Mouse (Mus musculus) kidney, postnatal 14 days (tissue): ENCODE results near the gene Lrmda.

ENCODE experiments used
- DNase-seq: peaks from one replicate; pipeline ENCODE4 v3.0.0; 2022; ENCODE audit warnings: mixed read lengths

Gene Lrmda

DNA sequence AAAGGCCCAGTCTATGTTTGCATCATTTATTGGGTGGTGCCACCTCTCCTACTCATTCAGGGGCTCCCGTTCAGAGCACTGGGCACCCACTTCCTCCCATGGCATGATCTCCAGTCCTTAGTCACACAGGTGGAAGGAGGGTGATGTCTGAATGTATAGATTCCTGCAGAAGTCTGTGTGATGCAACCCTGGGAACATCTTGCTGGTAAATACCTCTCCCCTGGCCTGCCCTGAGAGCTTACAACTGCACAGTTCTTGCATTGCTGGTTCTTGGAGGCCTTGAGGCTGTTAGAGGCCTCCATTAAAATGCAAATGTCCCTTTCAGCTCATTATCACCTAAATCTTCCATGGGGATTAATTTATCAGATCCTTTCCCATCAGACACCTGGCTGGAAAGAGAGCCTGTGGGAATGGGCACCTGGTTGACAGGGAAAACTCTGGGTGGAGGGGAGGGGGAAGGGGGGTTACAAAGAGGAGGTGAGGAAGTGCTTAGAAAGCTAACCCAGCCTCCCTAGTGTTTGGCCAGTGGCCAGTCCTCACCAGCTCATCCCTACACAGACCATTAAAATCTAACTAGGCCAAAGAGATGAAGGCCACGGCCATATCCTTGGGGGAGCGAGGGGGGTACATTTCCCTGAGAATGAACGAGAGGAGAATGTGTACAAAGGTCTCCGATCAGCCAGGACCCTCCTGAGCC is 659.6 kb downstream of the Lrmda start:
- peak; percentile 15 for DNase-seq

DNA sequence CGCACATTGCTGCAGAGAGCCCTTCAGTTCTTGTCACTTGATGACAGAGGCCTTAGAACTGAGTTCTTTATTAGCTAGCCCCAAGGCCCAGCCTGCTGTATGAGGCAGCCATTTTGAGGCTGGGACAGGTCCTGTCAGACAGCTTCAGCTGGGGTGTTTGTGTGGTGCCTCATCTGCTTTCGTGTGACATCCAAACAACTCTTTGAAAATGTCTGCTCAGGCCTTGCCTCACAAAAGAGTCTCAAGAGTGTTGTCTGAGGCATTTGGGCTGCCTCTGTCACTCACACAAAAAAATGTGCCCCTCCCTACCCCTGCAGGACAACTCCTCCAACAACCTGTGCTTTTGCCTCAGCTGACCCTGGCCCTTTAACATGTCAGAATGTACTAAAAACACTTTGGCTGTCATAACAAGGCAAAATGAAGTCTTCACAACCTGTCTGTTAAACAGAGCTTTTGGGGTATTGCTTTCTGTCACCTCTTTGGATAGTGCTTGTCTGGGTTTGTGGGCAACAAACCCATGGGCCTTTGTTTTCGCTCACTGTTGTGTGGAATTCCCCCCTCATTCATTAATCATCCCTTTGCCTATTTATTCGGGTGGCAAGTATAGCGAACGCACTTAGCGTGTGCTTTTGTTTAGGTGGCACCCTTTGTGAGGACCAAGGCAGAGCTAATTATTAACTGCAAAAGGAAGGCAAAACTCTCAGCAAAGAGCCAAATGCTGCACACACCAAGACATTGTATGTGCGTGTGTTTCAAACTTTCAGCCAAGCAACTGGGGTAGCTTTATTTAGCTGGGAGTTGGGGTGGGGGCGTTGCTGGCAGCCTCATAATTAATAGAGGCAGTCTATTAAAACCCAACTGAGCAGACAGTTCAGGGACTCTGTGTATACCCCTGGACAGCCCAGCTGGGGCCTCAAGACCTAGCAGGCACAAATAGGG is 660.5 kb downstream of the Lrmda start:
- DNase-seq = peak; percentile 36

DNA sequence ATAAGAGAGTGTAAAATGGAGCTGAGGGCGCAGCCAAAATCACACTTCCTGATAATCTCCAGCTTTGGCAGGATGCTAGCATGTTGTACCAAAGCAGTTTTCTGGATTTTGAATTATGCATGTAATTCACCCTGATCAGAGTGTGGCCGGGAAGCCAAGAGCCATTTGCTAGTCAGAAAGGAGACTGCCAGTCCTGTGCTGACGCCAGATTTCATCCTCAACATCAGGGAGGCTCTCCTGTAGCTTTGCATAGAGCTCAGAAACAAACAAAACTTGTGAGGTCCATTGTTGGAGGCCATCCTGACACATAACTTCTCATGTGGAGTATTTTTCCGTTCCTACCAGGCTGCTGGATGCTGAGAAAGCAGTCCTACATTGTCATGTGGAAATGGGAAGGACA is 667.4 kb downstream of the Lrmda start:
- DNase-seq = peak; percentile 17

DNA sequence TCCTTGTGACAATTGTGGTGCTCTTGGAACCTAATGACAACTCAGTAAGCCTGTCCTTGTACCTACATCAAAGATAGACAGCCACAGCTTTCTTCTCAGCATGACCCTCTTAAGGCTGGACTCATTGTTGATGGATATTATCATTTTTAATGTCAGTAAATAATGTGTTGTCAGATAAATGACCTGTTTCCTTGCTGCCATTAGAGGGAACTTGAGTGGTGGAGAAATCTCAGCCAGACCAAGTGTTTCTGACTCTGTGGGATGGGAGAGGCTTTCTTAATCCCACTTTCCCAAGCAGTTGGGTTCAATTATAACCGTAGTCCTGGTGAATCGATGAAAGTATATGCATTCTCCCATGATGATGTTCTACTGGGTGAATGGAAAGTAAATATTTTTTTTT is 668.9 kb downstream of the Lrmda start:
- DNase-seq = no peak

DNA sequence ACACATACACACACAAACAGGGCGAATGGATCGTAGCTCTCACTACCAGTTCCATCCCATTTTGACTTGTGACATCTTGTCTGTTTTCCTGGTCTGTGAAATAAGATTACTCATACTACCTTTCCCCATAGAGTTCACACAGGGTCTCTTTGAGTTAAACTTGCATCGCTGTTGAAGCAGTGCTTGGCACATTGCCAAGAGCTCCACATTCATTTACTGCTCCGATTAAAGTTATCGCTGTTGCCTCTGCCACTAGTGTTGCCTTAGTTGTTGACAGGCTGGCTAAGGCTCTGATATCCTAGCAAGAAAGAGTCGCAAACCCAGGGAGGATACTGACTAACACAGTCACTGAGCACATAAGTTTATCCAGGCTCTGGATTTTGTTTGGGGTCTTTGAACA is 675.9 kb downstream of the Lrmda start:
- peak; percentile 61 for DNase-seq

DNA sequence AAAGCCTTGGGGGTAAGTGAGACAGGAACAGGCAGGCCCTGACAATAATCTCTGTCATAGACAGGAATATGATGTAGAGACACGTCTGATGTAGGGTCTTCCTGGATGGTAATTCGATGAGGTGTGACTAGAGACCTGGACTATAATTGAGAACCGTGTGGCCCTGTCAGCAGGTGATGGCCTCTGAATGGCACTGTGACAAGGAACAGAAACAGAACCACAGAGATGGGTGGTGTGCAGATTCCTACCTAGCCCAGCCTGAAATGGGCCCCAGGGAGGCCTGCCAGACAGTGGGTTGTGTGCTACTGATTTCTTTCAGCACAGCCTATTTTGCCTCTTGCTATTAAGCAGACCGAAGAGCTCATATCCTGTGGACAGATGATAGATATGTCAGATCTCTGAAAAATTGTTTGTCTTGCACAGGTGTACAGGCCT is 676.4 kb downstream of the Lrmda start:
- no peak for DNase-seq

DNA sequence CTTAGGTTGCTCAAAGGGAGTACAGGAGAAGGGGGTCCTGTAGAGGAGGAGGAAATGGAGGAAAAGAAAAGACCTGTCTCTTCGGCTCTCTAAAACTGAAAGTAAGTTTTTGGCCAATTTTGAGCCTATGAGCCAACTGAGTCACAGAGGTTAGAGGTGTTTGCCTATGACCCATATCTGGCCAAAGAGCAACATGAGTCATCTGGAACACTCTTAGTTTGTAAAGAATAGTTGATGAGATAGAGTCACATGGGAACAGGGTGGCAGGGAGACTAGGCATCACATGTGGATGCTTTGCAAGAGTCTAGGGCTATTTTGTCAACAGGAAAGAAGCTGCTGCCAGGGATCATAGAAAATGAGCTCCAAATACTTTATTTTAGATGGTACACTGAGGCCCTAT is 680.7 kb downstream of the Lrmda start:
- no peak for DNase-seq

DNA sequence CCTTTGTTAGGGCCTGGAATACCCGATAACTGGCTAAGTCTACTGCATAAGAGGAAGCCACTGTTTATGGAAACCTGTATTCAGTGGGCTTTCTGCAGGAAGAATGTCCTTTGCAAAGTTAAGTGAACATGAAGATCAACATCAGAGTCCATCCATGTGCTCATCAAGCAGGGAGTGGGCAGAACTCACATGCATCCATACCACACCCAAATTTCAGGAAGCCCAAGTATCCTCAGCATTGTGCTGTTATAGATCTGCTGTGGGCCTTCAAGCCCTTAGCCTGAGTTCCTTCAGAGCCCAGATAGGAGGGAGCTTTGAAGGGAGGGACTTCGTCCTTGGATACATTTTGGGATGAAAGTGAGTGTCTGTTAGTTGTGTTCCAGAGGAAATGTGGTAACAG is 681.2 kb downstream of the Lrmda start:
- no peak for DNase-seq

DNA sequence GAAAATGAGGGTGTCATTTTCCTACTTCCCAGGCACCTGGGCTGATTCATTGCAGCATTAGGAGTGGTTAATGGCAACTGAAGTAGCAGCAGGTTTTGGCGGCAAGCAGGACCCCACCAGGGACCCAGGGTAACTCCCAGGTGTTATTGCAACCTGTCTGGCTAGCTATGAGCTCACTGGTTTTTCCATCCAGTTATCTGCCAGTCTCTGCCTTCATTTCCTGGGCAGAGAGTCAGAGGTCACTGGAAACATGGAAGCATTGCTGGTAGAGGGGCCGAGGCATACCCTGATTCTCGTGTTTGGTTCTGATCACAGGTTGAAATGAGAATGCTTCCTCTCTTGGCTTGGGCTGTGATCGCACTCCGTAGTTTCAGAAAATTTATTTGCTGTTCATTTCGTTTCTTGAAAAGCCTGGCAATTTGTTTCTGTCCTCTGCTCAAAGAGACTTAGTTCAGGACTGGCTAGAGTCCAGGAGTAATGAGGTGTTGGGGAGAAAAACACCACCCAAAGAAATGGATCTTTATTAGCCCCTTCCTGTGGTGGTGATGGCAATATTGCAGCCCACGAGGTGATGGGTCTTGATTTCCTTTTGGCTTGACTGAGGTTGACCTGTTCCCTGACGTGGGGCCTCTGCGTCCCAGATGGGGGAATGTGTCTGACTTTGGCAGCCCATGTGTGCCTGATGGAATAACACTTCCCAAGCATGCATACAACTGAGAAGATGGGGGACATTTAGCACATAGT is 688.6 kb downstream of the Lrmda start:
- no peak for DNase-seq

DNA sequence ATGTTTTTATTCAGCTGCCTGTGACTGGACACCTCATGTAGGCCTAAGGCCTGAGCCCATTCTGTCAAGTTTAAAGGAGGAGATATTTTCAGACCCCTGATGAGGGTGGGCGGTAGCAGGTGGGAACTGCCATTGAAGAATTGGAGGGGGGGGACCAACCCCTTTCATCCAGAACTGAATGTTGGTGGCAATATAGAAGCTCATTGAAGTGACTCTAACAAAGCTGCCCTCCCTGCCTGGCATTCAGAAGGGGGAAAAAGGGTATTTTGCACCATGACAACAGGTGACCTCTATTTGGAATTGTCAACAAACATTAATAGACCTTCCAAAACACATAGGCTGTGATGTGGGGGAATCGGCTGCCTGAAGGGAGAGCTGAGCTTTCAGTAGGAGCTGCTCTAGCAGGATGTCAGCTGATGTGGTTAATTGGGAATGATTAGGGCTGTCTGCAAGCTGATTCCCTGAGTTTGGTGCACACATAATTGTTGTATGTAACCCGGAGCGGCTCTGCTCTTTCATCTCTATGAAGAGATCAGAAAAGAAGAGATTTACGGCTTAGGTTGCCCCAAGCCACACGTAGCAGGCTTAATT is 690.7 kb downstream of the Lrmda start:
- peak; percentile 17 for DNase-seq

DNA sequence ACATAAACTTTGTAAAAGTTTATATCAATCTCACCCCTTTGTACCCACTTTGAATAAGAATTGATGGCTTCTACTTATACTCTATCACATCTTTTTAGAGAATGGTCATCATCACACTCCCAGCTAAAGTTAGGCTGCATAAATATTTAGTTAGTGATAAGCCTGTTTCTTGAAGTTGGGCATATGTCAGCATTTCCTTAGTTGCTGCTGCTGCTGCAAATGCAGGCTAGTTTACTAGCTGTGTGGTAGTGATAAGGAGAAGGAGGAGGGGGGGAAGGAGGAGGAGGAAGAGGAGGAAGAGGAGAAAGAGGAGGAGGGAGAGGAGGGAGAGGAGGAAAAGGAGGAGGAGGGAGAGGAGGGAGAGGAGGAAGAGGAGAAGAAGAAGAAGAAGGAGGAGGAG is 692.9 kb downstream of the Lrmda start:
- no peak for DNase-seq

DNA sequence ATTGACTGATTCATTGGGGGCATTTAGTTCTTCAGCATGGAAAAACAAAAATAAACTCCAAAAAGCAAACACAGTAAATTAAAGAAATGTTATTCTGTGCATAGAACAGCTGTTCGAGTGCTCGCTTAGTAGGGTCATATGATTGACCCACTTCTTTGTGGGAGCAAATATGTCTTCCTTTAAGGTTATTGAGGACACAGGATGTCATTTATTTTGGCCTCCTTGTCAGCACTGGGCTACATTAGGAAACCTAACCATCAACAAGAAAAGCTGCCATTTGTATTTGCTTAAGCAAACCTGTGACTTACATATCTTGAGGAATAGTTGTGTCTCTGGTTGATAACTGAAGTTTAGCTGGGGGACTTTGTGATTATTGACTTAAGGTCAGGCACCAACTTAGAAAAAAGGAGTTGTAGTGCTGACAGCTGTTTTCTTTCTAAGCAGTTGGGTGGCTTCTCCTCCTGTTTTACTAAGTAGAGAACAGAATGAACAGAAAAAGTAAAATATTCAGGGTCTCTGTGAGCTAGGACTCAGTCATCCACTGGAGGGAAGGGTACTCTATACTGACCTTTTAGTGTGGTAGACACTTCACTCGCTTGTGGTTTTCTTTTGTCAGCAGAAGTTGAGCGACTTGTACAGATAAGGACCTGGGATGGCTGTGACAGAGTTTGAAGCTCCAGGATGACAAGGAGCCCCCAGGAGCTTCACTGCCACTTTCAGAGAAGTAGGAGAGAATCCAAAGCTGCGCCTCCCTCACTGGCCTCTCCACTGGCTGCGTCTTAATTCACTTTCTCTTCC is 696.3 kb downstream of the Lrmda start:
- peak; percentile 48 for DNase-seq

DNA sequence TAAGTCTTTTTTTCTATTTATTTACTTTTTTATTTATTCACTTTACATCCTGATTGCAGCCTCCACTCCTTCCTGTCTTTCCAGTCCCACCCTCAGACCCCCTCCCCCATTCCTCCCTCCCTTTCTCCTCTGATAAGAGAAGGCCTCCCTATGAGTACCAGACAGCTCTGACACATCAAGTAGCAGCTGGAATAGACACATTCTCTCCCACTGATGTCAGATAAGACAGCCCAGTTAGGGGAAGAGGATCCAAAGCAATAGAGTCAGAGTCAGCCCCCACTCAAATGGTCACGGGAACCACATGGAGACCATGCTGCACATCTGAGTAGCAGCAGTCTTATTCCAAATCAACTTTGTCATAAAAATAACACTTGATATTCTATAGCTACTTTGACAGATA is 700.5 kb downstream of the Lrmda start:
- no peak for DNase-seq

DNA sequence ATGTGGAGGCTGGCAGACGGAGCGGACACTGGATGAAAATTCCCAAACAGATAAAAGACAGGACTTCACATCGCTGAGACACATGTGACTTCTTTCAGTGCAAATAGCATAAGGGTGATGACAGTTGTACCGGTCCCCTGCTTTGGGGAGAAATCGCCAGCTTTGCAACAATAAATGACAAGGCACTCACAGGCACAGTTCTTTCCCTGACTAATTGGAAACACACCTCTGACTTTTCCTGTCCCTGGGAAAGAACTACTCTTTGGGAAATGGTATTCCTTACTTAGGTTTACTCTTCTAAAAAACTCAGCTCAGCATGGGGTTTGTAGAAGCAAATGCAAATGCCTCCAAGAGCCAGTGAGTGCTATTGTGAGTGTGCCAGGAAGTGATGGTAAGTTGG is 702.3 kb downstream of the Lrmda start:
- no peak for DNase-seq

DNA sequence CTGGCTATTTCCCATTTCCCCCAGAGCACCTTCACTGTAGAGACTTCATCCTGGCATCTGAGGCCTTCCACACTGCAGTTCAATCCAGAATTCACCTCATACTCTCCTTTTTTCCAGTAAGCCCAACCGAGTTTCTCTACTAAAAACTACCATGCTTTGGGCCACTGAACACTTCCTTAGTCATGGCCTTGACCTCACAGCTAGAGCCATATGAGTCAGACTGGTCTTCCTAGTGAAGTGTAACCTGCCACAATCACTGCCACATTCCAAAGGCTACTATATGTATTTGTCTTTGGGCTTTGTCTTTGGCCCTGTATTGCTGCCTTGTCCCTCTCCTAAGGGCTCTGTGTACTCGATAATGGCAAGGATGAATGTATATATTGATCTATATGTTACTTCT is 708.0 kb downstream of the Lrmda start:
- no peak for DNase-seq

DNA sequence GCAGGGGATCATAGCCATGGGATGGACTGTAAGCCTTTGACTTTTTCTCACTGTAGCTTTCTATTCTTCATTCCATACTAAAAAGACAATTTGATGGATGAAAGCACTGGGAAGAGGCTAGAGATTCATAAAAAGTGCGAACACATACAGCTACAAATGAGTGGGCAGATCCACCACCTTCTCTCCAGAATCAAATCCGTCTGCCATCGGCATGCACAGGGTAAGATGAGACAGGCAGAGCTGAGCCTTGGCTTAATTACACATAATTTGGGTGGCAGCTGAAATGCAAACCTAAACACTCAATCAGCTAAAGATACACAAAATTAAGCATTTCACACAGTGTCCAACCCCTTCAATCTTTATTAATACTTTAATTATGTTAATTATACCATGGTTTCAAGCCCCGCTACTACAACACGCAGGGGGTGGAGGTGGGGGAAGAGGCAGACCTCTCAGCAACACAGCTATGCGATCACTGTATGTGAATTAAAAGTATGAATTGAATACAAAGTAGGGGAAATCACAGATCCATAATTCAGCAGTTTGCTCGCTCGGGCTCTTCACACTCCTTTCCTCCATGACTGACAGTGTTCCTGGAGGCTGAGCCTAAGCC is 709.2 kb downstream of the Lrmda start:
- no peak for DNase-seq

DNA sequence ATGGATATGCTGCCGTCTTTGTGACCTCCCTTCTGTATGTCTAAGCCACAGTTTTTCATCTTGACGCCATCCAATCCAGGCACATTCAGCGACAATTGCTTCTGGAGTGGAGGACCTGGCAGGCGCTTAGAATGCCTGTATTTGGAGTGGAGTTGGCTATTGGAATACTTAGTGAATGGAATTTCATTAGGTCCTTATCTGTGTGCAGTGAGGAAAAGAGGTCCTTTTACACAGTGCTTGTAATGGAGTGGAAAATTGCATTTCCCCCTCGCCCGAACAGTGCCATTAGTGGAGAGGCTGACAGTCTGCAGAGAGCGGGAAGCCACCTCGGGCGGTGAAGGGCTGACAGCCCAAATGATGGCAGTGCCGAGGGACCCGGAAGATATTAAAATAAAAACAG is 719.1 kb downstream of the Lrmda start:
- no peak for DNase-seq

DNA sequence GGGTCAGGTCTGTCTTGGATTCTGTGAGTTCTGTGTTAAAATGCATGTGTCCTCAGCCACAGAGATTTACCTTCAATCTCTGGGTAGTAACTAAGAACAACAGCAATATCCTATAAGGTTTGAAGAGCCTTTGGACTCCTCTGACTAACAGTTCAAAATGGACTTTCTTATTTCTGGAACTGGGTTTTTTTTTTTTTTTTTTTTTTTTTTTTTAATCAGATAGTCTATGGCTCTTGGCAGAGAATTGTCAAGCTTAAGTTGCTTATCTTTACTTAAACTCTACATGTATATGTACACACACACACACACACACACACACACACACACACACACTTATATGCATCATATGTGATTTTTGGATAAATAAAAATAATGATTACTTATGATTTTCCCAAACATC is 723.0 kb downstream of the Lrmda start:
- no peak for DNase-seq

DNA sequence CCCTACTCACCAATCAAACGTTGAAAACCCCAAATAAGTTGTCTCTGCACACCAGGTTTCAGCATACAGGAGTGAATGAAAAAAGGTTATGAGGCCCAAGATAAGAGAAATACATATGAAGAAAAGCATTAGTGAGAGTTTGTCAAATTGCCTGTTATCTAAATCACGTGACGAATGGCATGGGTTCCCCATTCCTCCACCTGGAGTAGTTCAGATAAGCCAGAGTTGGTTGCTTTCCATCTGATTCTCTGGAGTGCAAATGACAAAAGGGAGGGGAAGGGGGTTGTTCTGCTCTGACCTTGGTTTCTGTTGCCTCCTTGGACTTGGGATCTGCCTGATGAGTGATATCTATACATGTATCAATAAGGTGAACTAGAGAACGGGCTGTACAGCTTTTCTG is 723.8 kb downstream of the Lrmda start:
- DNase-seq = no peak

DNA sequence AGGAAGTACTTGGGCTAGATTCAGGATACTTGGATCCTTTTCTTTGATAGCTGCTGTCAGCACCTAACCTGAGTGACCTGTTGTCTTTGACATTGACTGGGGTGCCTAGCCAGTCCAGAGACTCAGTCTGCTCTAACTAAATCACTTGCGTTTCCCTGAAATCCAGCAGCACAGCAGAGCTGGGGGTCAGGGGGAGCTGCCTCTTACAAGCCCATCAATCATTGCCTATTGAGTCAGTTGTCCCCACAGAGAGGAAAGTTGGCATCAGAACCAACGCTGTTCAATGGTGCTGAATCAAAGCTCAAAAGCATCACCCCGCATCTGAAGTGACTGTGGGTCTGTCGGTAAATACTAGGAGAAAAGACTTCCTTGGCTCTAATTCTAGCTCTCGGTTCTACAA is 725.2 kb downstream of the Lrmda start:
- no peak for DNase-seq

DNA sequence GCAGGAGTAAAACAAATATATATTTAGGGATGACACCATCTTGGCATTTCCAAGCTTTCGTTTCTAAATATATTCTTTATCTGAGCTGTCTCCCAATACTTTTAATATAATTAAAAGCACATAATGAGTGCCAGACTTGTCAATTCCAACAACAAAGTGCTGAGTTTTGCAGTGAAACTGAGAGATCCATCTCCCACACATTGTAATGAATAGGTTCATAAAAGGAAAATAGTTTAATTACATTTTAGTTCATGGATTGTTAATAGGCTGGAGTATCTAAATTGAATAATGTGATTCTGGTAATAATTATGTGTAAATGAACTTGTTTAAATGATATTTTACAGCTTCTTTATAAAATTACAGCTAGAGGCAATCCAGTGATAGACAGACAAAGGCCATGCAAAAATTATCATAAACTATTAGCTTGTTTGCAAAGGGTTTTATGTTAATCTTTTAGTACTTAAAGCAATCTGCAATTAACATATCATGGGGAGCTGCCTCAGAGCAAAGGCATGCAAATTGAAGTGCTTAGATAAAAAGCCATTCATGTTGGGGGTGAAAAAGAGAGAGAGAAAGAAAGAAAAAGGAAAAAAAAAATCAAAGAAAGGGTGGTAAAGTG is 725.9 kb downstream of the Lrmda start:
- no peak for DNase-seq
